Mouse (Mus musculus): Measurements from ENCODE around the gene Ispd.

DNA sequence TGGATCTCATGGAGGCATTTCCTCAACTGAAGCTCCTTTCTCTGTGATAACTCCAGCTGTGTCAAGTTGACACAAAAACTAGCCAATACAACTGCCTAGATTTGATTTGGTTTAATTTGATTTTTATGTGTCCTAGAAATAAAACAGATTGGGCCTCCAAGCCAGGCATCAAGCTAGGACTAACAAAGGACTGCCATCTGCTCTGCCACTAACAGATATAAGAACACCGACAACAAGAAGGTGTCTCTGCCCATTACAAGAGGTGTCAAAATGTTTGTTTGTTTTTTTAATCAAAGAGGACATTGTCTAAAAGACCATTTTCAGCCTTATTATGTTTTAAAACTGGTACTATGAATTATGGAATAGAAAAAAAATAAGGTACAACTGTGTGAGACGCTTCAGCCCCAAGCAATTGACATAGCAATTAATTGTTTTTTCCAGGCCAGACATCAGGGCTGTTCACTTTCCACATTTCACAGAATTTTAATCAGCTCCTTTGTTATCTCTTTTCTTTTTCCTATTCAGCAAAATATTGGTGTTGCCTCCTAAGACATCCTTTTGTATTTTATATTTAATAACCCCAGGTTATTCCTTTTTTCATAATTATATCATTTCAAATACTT lies 299.7 kb downstream of the Ispd start:
- no peak for TF ChIP-seq CTCF (IDR thresholded peaks at IDR 0.05; ENCODE audit: insufficient read depth, low read length)
- TF ChIP-seq POLR2A (IDR thresholded peaks at IDR 0.05; ENCODE audit: borderline replicate concordance, extremely low read depth, low read depth, low read length): no peak
